Mouse (Mus musculus) A20 (cell line): ENCODE results near the gene Caly.
A peak's percentile ranks its signal among the peaks of the same experiment; 100 is the strongest.

Experiments used
- DNase-seq: peaks from one replicate; pipeline ENCODE4 v3.0.0-alpha.2; 2011; ENCODE audit warnings: low read depth, low spot score

The Caly gene

GRCm38 (mm10) chr7:140082242-140082678, at the start of gene Caly:
Gene Caly (minus strand): TSS chr7:140082548.
- DNase-seq: no peak

- no peak for DNase-seq
Observed at GRCm38 (mm10) chr7:140127911-140128310, 45.6 kb upstream of the Caly start.

GRCm38 (mm10) chr7:140126934-140127333, 44.6 kb upstream of the Caly start:
- no peak for DNase-seq

GRCm38 (mm10) chr7:140126022-140126350, 43.6 kb upstream of the Caly start:
- no peak for DNase-seq

GRCm38 (mm10) chr7:140125278-140126021, 43.1 kb upstream of the Caly start:
- peak; percentile 93 for DNase-seq

GRCm38 (mm10) chr7:140124382-140124781, 42.0 kb upstream of the Caly start:
- DNase-seq: no peak

GRCm38 (mm10) chr7:140122765-140123164, 40.4 kb upstream of the Caly start:
- DNase-seq: no peak

- no peak for DNase-seq
Observed at GRCm38 (mm10) chr7:140121338-140121910, 39.1 kb upstream of the Caly start.

- peak; percentile 20 for DNase-seq
Observed at GRCm38 (mm10) chr7:140120484-140120883, 38.1 kb upstream of the Caly start.

GRCm38 (mm10) chr7:140116329-140117054, 34.1 kb upstream of the Caly start, which contains the start of gene Echs1:
Gene Echs1 (minus strand): TSS chr7:140116476.
- DNase-seq: peak; percentile 91

- peak; percentile 40 for DNase-seq
Observed at GRCm38 (mm10) chr7:140115583-140116328, 33.4 kb upstream of the Caly start, which contains the start of gene Paox. Gene Paox (plus strand): TSS chr7:140115799.

- DNase-seq: no peak
Observed at GRCm38 (mm10) chr7:140111943-140112342, 29.6 kb upstream of the Caly start.

- no peak for DNase-seq
Observed at GRCm38 (mm10) chr7:140104009-140104408, 21.7 kb upstream of the Caly start.

- DNase-seq: peak; percentile 20
Observed at GRCm38 (mm10) chr7:140101993-140102860, 19.9 kb upstream of the Caly start, which contains the start of gene Fuom. Gene Fuom (minus strand): TSS chr7:140102441.

GRCm38 (mm10) chr7:140101498-140101897, 19.1 kb upstream of the Caly start:
- DNase-seq: no peak

- DNase-seq: no peak
Observed at GRCm38 (mm10) chr7:140098466-140098865, 16.1 kb upstream of the Caly start.

GRCm38 (mm10) chr7:140096055-140096454, 13.7 kb upstream of the Caly start:
- DNase-seq: no peak

GRCm38 (mm10) chr7:140095556-140095955, 13.2 kb upstream of the Caly start:
- DNase-seq: no peak

GRCm38 (mm10) chr7:140094954-140095353, 12.6 kb upstream of the Caly start:
- DNase-seq: no peak

- no peak for DNase-seq
Observed at GRCm38 (mm10) chr7:140092924-140093528, 10.7 kb upstream of the Caly start, which contains the start of gene Prap1. Gene Prap1 (plus strand): TSS chr7:140093395.
